Mouse (Mus musculus) forebrain, embryonic 14.5 days (tissue): ENCODE data around the gene Plpp1. TPM values are rescaled to one million over a fixed set of nuclear protein-coding genes. Genes with fewer than 3 reads are reported as not detected.
A peak's percentile ranks its signal among the peaks of the same experiment; 100 is the strongest.

Experiments
- ATAC-seq: fragments of 200-750 bp; cut with Nextera tagmentation; 2 replicates; pipeline ENCODE4 v1.8.0; 2017; ENCODE audit warnings: mild to moderate bottlenecking, moderate library complexity
- DNase-seq: peaks from one replicate; pipeline ENCODE4 v3.0.0-alpha.2; 2015; ENCODE audit warnings: low spot score
- H3K27ac ChIP-seq: fragments of 300-500 bp; sonication (generic); 2 replicates; pipeline ENCODE4 v1.5.1; 2014; ENCODE audit warnings: low read depth, mild to moderate bottlenecking, control low read depth, low read length, moderate library complexity
- H3K27me3 ChIP-seq: fragments of 300-500 bp; sonication (generic); replicated peaks from 2 replicates; pipeline ENCODE4 v1.6.1; 2014; ENCODE audit warnings: low read length, control low read depth, mixed read lengths; ENCODE audit not compliant: control insufficient read depth, insufficient read depth
- H3K36me3 ChIP-seq: fragments of 300-500 bp; sonication (generic); 2 replicates; pipeline ENCODE4 v1.6.1; 2014; ENCODE audit warnings: low read length, control low read depth; ENCODE audit not compliant: control insufficient read depth, insufficient read depth
- H3K4me1 ChIP-seq: fragments of 300-500 bp; sonication (generic); 2 replicates; pipeline ENCODE4 v1.6.1; 2014; ENCODE audit warnings: antibody characterized with exemption, low read length, control low read depth; ENCODE audit not compliant: control insufficient read depth, insufficient read depth
- H3K4me2 ChIP-seq: fragments of 300-500 bp; sonication (generic); 2 replicates; pipeline ENCODE4 v1.6.1; 2014; ENCODE audit warnings: mild to moderate bottlenecking, control low read depth, low read length
- H3K4me3 ChIP-seq: fragments of 300-500 bp; sonication (generic); 2 replicates; pipeline ENCODE4 v1.5.1; 2014; ENCODE audit warnings: low read depth, low read length, control low read depth
- H3K9ac ChIP-seq: fragments of 300-500 bp; sonication (generic); 2 replicates; pipeline ENCODE4 v1.6.1; 2014; ENCODE audit warnings: mild to moderate bottlenecking, low read length, control low read depth, moderate library complexity
- H3K9me3 ChIP-seq: fragments of 300-500 bp; sonication (generic); replicated peaks from 2 replicates; pipeline ENCODE4 v1.6.1; 2016; ENCODE audit warnings: low read length, control low read depth, mixed read lengths; ENCODE audit not compliant: control insufficient read depth
- WGBS: fragments of 180-500 bp; shearing (Covaris S2); extraction: QIAGEN DNeasy Blood & Tissue Kit; methylation state at CpG from one replicate; pipeline ENCODE4 v1.1.7; 2014; 5-methylcytosine and 5-hydroxymethylcytosine counted together
- polyA plus RNA-seq: library from polyadenylated mRNA; unstranded; fragments of >200 nt; fragmentation: Nextera tagmentation; extraction: Ambion mirVana; gene quantifications from 2 replicates; pipeline ENCODE4 v1.2.1, GENCODE M21; 2014

The Plpp1 gene
- polyA plus RNA-seq, 1 experiment from 2014 or later = 39.5 TPM

- no peak overlapping the region for H3K9ac ChIP-seq
- no peaks in the 10 kb centered on the region for H3K36me3 ChIP-seq
- no peaks in the 10 kb centered on the region for H3K9me3 ChIP-seq
- 82% methylated on average over 9 of the region's 9 CpGs for WGBS
- no peak overlapping the region for H3K4me3 ChIP-seq
- no peaks in the 10 kb centered on the region for H3K27me3 ChIP-seq
- H3K4me1 ChIP-seq = no peaks in the 10 kb centered on the region
- ATAC-seq = no peak
- no peak overlapping the region for H3K4me2 ChIP-seq
- no peak for DNase-seq
- H3K27ac ChIP-seq = no peak overlapping the region
Observed at GRCm38 (mm10) chr13:112759364-112759763, 41.2 kb upstream of the Plpp1 start.

DNA sequence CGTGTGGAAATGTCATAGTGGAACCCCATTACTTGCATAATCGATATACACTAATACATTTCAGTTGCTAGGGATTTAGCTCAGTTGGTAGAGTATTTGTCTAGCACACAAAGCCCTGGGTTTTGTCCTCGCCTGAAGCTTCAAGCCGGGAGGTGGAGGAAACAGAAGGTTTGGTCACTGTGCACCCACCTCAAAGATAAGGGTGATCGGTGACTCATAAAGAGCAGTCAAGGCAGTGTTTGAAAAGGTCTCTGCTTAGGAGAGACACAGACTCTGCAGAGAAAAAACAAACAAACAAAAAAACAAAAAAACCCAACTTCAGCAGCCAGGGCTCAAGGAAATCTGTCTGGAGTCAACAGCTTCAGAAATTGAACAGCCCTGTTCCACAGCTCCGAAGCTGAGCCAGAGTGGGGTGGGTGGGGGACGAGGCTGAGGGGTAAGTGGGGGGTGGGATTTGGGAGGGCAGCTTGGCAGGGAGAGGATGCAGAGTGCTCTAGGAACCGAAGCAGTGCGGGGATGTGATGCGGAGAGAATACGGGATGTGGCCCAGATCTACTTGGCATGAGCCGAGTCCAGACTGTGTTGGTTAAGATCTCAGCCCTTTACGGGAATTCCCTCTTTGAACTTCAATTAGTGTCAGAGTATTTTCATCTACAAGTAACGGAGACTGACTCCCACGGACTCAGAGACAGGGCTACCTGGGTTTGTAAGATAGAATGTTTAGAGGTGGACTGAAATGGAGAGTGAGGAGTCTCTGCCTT is 40.6 kb upstream of the Plpp1 start:
- Histone ChIP-seq H3K4me3 (no peak overlapping the region), H3K27ac (no peak overlapping the region), H3K4me1 (no peaks in the 10 kb centered on the region), H3K4me2 (no peak overlapping the region), H3K36me3 (no peaks in the 10 kb centered on the region), H3K9me3 (no peaks in the 10 kb centered on the region), H3K9ac (no peak overlapping the region), H3K27me3 (no peaks in the 10 kb centered on the region)
- ATAC-seq = no peak
- DNase-seq = peak; percentile 10
- WGBS = 76% methylated on average over 15 of the region's 15 CpGs

GRCm38 (mm10) chr13:112760538-112760881 is 40.1 kb upstream of the Plpp1 start:
- Histone ChIP-seq H3K9ac (no peak overlapping the region), H3K9me3 (no peaks in the 10 kb centered on the region), H3K27me3 (no peaks in the 10 kb centered on the region), H3K4me3 (no peak overlapping the region), H3K27ac (no peak overlapping the region), H3K36me3 (no peaks in the 10 kb centered on the region), H3K4me2 (no peak overlapping the region), H3K4me1 (no peaks in the 10 kb centered on the region)
- no peak for DNase-seq
- no peak for ATAC-seq
- WGBS = 67% methylated on average over 1 of the region's 1 CpGs

DNA sequence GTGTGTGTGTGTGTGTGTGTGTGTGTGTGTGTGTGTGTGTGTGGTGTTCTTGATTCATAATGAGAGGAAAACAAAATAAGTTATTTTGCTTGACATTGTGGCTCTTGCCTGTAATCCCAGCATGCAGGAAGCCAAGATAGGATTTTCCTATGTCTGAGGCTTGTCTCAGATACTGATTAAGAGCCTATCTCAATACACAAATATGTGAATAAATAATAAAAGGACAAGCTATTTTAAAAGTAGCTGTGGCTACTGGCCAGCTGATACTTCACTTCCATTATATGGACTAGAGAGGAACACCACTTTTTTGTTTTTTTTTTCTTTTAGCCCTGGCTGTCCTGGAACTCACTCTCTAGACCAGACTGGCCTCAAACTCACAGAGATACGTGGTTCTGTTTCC is 38.8 kb upstream of the Plpp1 start:
- DNase-seq = no peak
- WGBS = 66% methylated on average over 1 of the region's 1 CpGs

DNA sequence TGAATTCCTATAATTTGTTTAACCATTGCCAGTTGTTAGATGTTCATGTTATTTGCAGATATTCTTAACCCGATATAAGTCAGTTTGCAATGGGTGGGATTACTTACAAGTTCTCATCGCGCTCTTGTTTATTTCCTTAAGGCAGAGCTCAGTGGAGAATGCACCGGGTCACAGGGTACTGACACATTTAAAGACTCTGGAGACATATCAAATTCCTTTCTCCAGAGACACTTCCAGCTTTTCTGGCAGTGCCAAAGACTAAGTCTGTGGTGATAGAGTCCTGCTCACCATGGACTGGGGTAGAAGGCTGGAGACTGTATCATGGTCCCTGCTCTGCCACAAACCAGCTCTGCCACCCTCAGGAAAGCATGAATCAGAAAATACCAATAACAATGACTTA is 38.0 kb upstream of the Plpp1 start:
- Histone ChIP-seq H3K4me3 (no peak overlapping the region), H3K4me2 (no peak overlapping the region), H3K9me3 (peaks cover 11% of the 10 kb centered on the region; the same call in 1 of the 2 replicates), H3K36me3 (no peaks in the 10 kb centered on the region), H3K27ac (no peak overlapping the region), H3K9ac (no peak overlapping the region), H3K27me3 (no peaks in the 10 kb centered on the region), H3K4me1 (no peaks in the 10 kb centered on the region)
- ATAC-seq (no peak), DNase-seq (no peak)
- 87% methylated on average over 4 of the region's 4 CpGs for WGBS

More for the DNA sequence above, 38.8 kb upstream of the Plpp1 start:
- Histone ChIP-seq H3K9me3 (peaks cover 4% of the 10 kb centered on the region; the same call in 1 of the 2 replicates), H3K4me3 (no peak overlapping the region), H3K27me3 (no peaks in the 10 kb centered on the region), H3K9ac (no peak overlapping the region), H3K36me3 (no peaks in the 10 kb centered on the region), H3K27ac (no peak overlapping the region), H3K4me1 (no peaks in the 10 kb centered on the region), H3K4me2 (no peak overlapping the region)
- ATAC-seq = no peak

GRCm38 (mm10) chr13:112763531-112764091 is 37.0 kb upstream of the Plpp1 start:
- no peak overlapping the region for H3K4me3 ChIP-seq
- H3K9ac ChIP-seq = no peak overlapping the region
- no peak for ATAC-seq
- H3K27ac ChIP-seq = no peak overlapping the region
- H3K27me3 ChIP-seq = no peaks in the 10 kb centered on the region
- no peaks in the 10 kb centered on the region for H3K4me1 ChIP-seq
- H3K9me3 ChIP-seq = peaks cover 11% of the 10 kb centered on the region; the same call in 1 of the 2 replicates
- no peak overlapping the region for H3K4me2 ChIP-seq
- no peak for DNase-seq
- 88% methylated on average over 10 of the region's 10 CpGs for WGBS
- no peaks in the 10 kb centered on the region for H3K36me3 ChIP-seq

GRCm38 (mm10) chr13:112764556-112764955 is 36.0 kb upstream of the Plpp1 start:
- H3K9ac ChIP-seq = no peak overlapping the region
- H3K4me2 ChIP-seq = no peak overlapping the region
- H3K4me1 ChIP-seq = no peaks in the 10 kb centered on the region
- no peaks in the 10 kb centered on the region for H3K36me3 ChIP-seq
- DNase-seq (no peak), ATAC-seq (no peak)
- H3K27ac ChIP-seq = no peak overlapping the region
- no peak overlapping the region for H3K4me3 ChIP-seq
- WGBS = 88% methylated on average over 5 of the region's 5 CpGs
- H3K9me3 ChIP-seq = peaks cover 11% of the 10 kb centered on the region; the same call in 1 of the 2 replicates
- no peaks in the 10 kb centered on the region for H3K27me3 ChIP-seq

GRCm38 (mm10) chr13:112765654-112766053 is 34.9 kb upstream of the Plpp1 start:
- ATAC-seq = no peak
- H3K4me2 ChIP-seq = no peak overlapping the region
- H3K27me3 ChIP-seq = no peaks in the 10 kb centered on the region
- H3K36me3 ChIP-seq = no peaks in the 10 kb centered on the region
- H3K4me1 ChIP-seq = no peaks in the 10 kb centered on the region
- WGBS = 90% methylated on average over 3 of the region's 3 CpGs
- peaks cover 11% of the 10 kb centered on the region; the same call in 1 of the 2 replicates for H3K9me3 ChIP-seq
- no peak overlapping the region for H3K4me3 ChIP-seq
- H3K9ac ChIP-seq = no peak overlapping the region
- H3K27ac ChIP-seq = no peak overlapping the region
- no peak for DNase-seq
